7 mouse cellular contexts compared by ENCODE assay signal in genomic region chr1:73963626-73964025, GRCm38 (mm10).
DNase-seq lines count a peak whose midpoint lies in the region; ATAC-seq and TF ChIP-seq lines count a peak whose summit lies in the region.

No protein-coding gene starts in this region.

- no peak for TF ChIP-seq CTCF in heart, adult 2 months (IDR thresholded peaks at IDR 0.05)
- TF ChIP-seq CTCF in intestine, postnatal 0 days (IDR thresholded peaks at IDR 0.05; ENCODE audit: low read depth): no peak

- no peaks in the 10 kb centered on the region for H3K79me2 ChIP-seq in heart, adult 2 months (replicated peaks; ENCODE audit: control insufficient read depth, insufficient read depth, low read length)

- DNase-seq in Muller cell, postnatal 12 days (ENCODE audit: inconsistent ontology term): peak; percentile 78
- peak; percentile 85 for DNase-seq in adrenal gland, postnatal 25 days
- peak; percentile 78 to 85 for DNase-seq in heart, adult 2 months
- peak; percentile 68 for DNase-seq in testis, postnatal 14 days (ENCODE audit: low spot score)
- no peak for DNase-seq in thymus, postnatal 25 days

- H3K9me3 ChIP-seq in intestine, postnatal 0 days (ENCODE audit: control insufficient read depth): no peaks in the 10 kb centered on the region
- H3K9me3 ChIP-seq in lung, embryonic 15.5 days: no peaks in the 10 kb centered on the region

- peaks cover 50% of the 10 kb centered on the region for H3K36me3 ChIP-seq in heart, adult 2 months (ENCODE audit: control insufficient read depth, insufficient read depth, low read length)
- H3K36me3 ChIP-seq in intestine, postnatal 0 days (ENCODE audit: control insufficient read depth, insufficient read depth): peaks cover 6% of the 10 kb centered on the region; the same call in 1 of the 2 replicates
- no peaks in the 10 kb centered on the region for H3K36me3 ChIP-seq in lung, embryonic 15.5 days

- no peak overlapping the region for H3K4me3 ChIP-seq in heart, adult 2 months
- no peak overlapping the region for H3K4me3 ChIP-seq in intestine, postnatal 0 days (ENCODE audit: low read depth, low read length)
- H3K4me3 ChIP-seq in lung, embryonic 15.5 days: no peak overlapping the region

- no peak for ATAC-seq in intestine, postnatal 0 days
- no peak for ATAC-seq in lung, embryonic 15.5 days (ENCODE audit: borderline replicate concordance, extremely low read depth, low FRiP score, low TSS enrichment)

- 8% methylated on average over 8 of the region's 8 CpGs for WGBS in heart, adult 2 months
- WGBS in intestine, postnatal 0 days: 41% methylated on average over 8 of the region's 8 CpGs
- WGBS in lung, embryonic 15.5 days: 19% methylated on average over 8 of the region's 8 CpGs

- intact Hi-C loops in heart, adult 2 months (cut with DNase I): no loop called here

- no peak for TF ChIP-seq POLR2A in heart, adult 2 months (IDR thresholded peaks at IDR 0.05; ENCODE audit: insufficient read depth, low read depth, low read length)

- no peak overlapping the region for H3K4me2 ChIP-seq in intestine, postnatal 0 days (replicated peaks; ENCODE audit: low read depth)
- peak overlapping the region; percentile 54 for H3K4me2 ChIP-seq in lung, embryonic 15.5 days

- H3K27me3 ChIP-seq in heart, adult 2 months (ENCODE audit: control insufficient read depth, insufficient read depth, low read length): no peaks in the 10 kb centered on the region
- no peaks in the 10 kb centered on the region for H3K27me3 ChIP-seq in intestine, postnatal 0 days (replicated peaks; ENCODE audit: control insufficient read depth, insufficient read depth, low read length)
- no peaks in the 10 kb centered on the region for H3K27me3 ChIP-seq in lung, embryonic 15.5 days

- H3K4me1 ChIP-seq in heart, adult 2 months (ENCODE audit: control insufficient read depth, insufficient read depth, low read length): peaks cover 61% of the 10 kb centered on the region
- peaks cover 9% of the 10 kb centered on the region for H3K4me1 ChIP-seq in intestine, postnatal 0 days (replicated peaks; ENCODE audit: control insufficient read depth, insufficient read depth, low read length)
- peaks cover 87% of the 10 kb centered on the region for H3K4me1 ChIP-seq in lung, embryonic 15.5 days

- peak overlapping the region; percentile 15 for H3K9ac ChIP-seq in heart, adult 2 months (ENCODE audit: low read depth, low read length)
- H3K9ac ChIP-seq in intestine, postnatal 0 days (ENCODE audit: low read depth, low read length): no peak overlapping the region
- H3K9ac ChIP-seq in lung, embryonic 15.5 days: no peak overlapping the region

- TF ChIP-seq EP300 in heart, adult 2 months (IDR thresholded peaks at IDR 0.05; ENCODE audit: insufficient read depth, low read depth, low read length): 0 out of 2 replicates have a peak, but pooled peaks have one; percentile 5

- peak overlapping the region; percentile 93 for H3K27ac ChIP-seq in heart, adult 2 months
- H3K27ac ChIP-seq in intestine, postnatal 0 days (ENCODE audit: low read depth, low read length): peak overlapping the region; percentile 61
- H3K27ac ChIP-seq in lung, embryonic 15.5 days: peak overlapping the region; percentile 94
